Mouse (Mus musculus) left cerebral cortex, postnatal 14 days (tissue): ENCODE measurements around the gene Egf. TPM values are rescaled to one million over a fixed set of nuclear protein-coding genes. Genes with fewer than 3 reads are reported as not detected.

Experiments used
- DNase-seq, 2 experiments: peaks; one replicate each; pipeline ENCODE4 v3.0.0; 2021 to 2022; ENCODE audit warnings: low spot score in 2 of 2, mixed read lengths in 1 of 2
- intact Hi-C: fragments of 180-260 bp; cut with DNase I; formaldehyde crosslinking; loops from one replicate; pipeline ENCODE4 v1.15.1; 2025
- microRNA-seq, 2 experiments: library from miRNA; unstranded; fragments of <30 nt; microRNA quantifications; one replicate each; pipeline ENCODE4 v1.2.0; 2022
- total RNA-seq, 2 experiments: library from RNA; stranded (reverse); gene quantifications; 2 replicates each; pipeline ENCODE4 v1.2.3; 2021

Gene Egf
- total RNA-seq, 2 experiments from 2014 or later: 1.2 to 1.5 TPM

- intact Hi-C loops: no loop called here
- no peak for DNase-seq
These were observed 123.3 kb downstream of the Egf start for GRCm38 (mm10) chr3:129631857-129632256.

GRCm38 (mm10) chr3:129631018-129631417, 124.1 kb downstream of the Egf start:
- intact Hi-C loops: no loop called here
- DNase-seq: no peak

Small RNAs within 50 kb of the gene (microRNA-seq; reads per million reads assigned to microRNA genes)
- gene Gm24515: 0 reads per million in 2 experiments

Other genes starting within 250 kb of the Egf start
- 10 to 100 TPM; 40.4 to 45.3 TPM for gene Elovl6, start 223.0 kb downstream of the Egf start, total RNA-seq
- not detected for gene Lrit3, start 48.7 kb upstream of the Egf start, total RNA-seq
- under 1 TPM; 0.30 to 0.64 TPM for gene Rrh, start 67.3 kb upstream of the Egf start, total RNA-seq
- 10 to 100 TPM; 41.1 to 48.8 TPM for gene Gar1, start 76.1 kb upstream of the Egf start, total RNA-seq
- not detected for gene Cfi, start 80.6 kb upstream of the Egf start, total RNA-seq
- gene Pla2g12a, start 123.3 kb upstream of the Egf start, total RNA-seq: 10 to 100 TPM; 16.8 to 18.2 TPM
- gene Casp6, start 146.1 kb upstream of the Egf start, total RNA-seq: 1 to 10 TPM; 5.9 to 8.9 TPM
- gene Mcub, start 214.9 kb upstream of the Egf start, total RNA-seq: under 1 TPM; 0.62 to 0.93 TPM